Mouse (Mus musculus) limb, embryonic 14.5 days (tissue): ENCODE results near the gene Slc17a6. TPM values are rescaled to one million over a fixed set of nuclear protein-coding genes. Genes with fewer than 3 reads are reported as not detected.
A peak's percentile ranks its signal among the peaks of the same experiment; 100 is the strongest.
"Not testable (repeated sequence)": the region's sequence is repeated elsewhere in the genome, so short reads cannot be mapped to it uniquely, and the experiment has no call there.

Experiments
- ATAC-seq: fragments of 200-750 bp; cut with Nextera tagmentation; 2 replicates; pipeline ENCODE4 v1.8.0; 2017; ENCODE audit warnings: low read depth, moderate number of reproducible peaks, moderate TSS enrichment; ENCODE audit not compliant: low FRiP score
- DNase-seq: peaks from one replicate; pipeline ENCODE4 v3.0.0-alpha.2; 2015; ENCODE audit warnings: low spot score
- H3K27ac ChIP-seq: fragments of 300-500 bp; sonication (generic); replicated peaks from 2 replicates; pipeline ENCODE4 v1.5.1; 2014; ENCODE audit warnings: low read depth, mild to moderate bottlenecking, low read length, moderate library complexity, mixed read lengths
- H3K27me3 ChIP-seq: fragments of 300-500 bp; sonication (generic); 2 replicates; pipeline ENCODE4 v1.6.1; 2014; ENCODE audit warnings: low read length, mixed read lengths; ENCODE audit not compliant: control insufficient read depth, insufficient read depth
- H3K36me3 ChIP-seq: fragments of 300-500 bp; sonication (generic); 2 replicates; pipeline ENCODE4 v1.6.1; 2014; ENCODE audit warnings: mild to moderate bottlenecking, low read length, moderate library complexity, mixed read lengths; ENCODE audit not compliant: control insufficient read depth, insufficient read depth
- H3K4me1 ChIP-seq: fragments of 300-500 bp; sonication (generic); 2 replicates; pipeline ENCODE4 v1.6.1; 2014; ENCODE audit warnings: antibody characterized with exemption, low read length, mixed read lengths; ENCODE audit not compliant: control insufficient read depth, insufficient read depth
- H3K4me2 ChIP-seq: fragments of 300-500 bp; sonication (generic); replicated peaks from 2 replicates; pipeline ENCODE4 v1.6.1; 2014; ENCODE audit warnings: low read depth, mild to moderate bottlenecking, low read length, moderate library complexity; ENCODE audit not compliant: severe bottlenecking
- H3K4me3 ChIP-seq: fragments of 300-500 bp; sonication (generic); replicated peaks from 2 replicates; pipeline ENCODE4 v1.5.1; 2014; ENCODE audit warnings: low read length
- H3K9ac ChIP-seq: fragments of 300-500 bp; sonication (generic); 2 replicates; pipeline ENCODE4 v1.6.1; 2014; ENCODE audit warnings: mild to moderate bottlenecking, low read depth, low read length, moderate library complexity; ENCODE audit not compliant: severe bottlenecking
- H3K9me3 ChIP-seq: fragments of 300-500 bp; sonication (generic); 2 replicates; pipeline ENCODE4 v1.6.1; 2016; ENCODE audit warnings: low read length; ENCODE audit not compliant: control insufficient read depth
- POLR2A ChIP-seq: fragments of 200-500 bp; IDR thresholded peaks from 2 replicates; pipeline ENCODE4 v1.8.0; 2012; ENCODE audit warnings: inconsistent platforms, mild to moderate bottlenecking, moderate library complexity, borderline replicate concordance; ENCODE audit not compliant: insufficient read depth, insufficient read length; ENCODE audit errors: extremely low read depth
- WGBS: fragments of 180-500 bp; shearing (Covaris S2); extraction: QIAGEN DNeasy Blood & Tissue Kit; methylation state at CpG from one replicate; pipeline ENCODE4 v1.1.7; 2014; 5-methylcytosine and 5-hydroxymethylcytosine counted together
- polyA plus RNA-seq, 2 experiments: library from polyadenylated mRNA; depleted of rRNA in 1 of 2; stranded (reverse) in 1 of 2; unstranded in 1 of 2; fragments of >200 nt; fragmentation: Nextera tagmentation in 1 of 2; extraction: Ambion mirVana in 1 of 2; gene quantifications; 2 replicates each; pipeline versions ENCODE4 v1.2.1 to v1.2.3; 2012 to 2014

The Slc17a6 gene
- polyA plus RNA-seq, 2 experiments, result 0.55 to 0.69 TPM

GRCm38 (mm10) chr7:51693539-51694217, 71.9 kb downstream of the Slc17a6 start:
- ATAC-seq (no peak), DNase-seq (no peak)
- H3K4me1 ChIP-seq, result no peaks in the 10 kb centered on the region

GRCm38 (mm10) chr7:51694452-51694851, 72.6 kb downstream of the Slc17a6 start:
- Histone ChIP-seq H3K36me3 (no peaks in the 10 kb centered on the region), H3K27ac (no peak overlapping the region), H3K4me2 (no peak overlapping the region), H3K9ac (no peak overlapping the region), H3K4me1 (no peaks in the 10 kb centered on the region), H3K9me3 (no peaks in the 10 kb centered on the region), H3K4me3 (no peak overlapping the region), H3K27me3 (no peaks in the 10 kb centered on the region)
- WGBS, result 79% methylated on average over 4 of the region's 4 CpGs
- DNase-seq (no peak), ATAC-seq (no peak)
- no peak for TF ChIP-seq POLR2A

More at GRCm38 (mm10) chr7:51693539-51694217, 71.9 kb downstream of the Slc17a6 start:
- no peaks in the 10 kb centered on the region for H3K27me3 ChIP-seq
- no peak overlapping the region for H3K4me2 ChIP-seq
- no peaks in the 10 kb centered on the region for H3K36me3 ChIP-seq
- WGBS, result 82% methylated on average over 8 of the region's 8 CpGs
- no peak overlapping the region for H3K27ac ChIP-seq
- no peak overlapping the region for H3K9ac ChIP-seq
- no peak for TF ChIP-seq POLR2A
- H3K4me3 ChIP-seq, result no peak overlapping the region
- no peaks in the 10 kb centered on the region for H3K9me3 ChIP-seq

- H3K27ac ChIP-seq, result no peak overlapping the region
- H3K4me3 ChIP-seq, result no peak overlapping the region
- no peaks in the 10 kb centered on the region for H3K9me3 ChIP-seq
- no peaks in the 10 kb centered on the region for H3K36me3 ChIP-seq
- no peak overlapping the region for H3K4me2 ChIP-seq
- H3K4me1 ChIP-seq, result no peaks in the 10 kb centered on the region
- no peak overlapping the region for H3K9ac ChIP-seq
- ATAC-seq, result peak; percentile 62; the same call in 1 of the 2 replicates
- whole genome bisulfite sequencing, result 53% methylated on average over 3 of the region's 3 CpGs
- H3K27me3 ChIP-seq, result no peaks in the 10 kb centered on the region
- no peak for TF ChIP-seq POLR2A
- DNase-seq, result peak; percentile 44
Measured at GRCm38 (mm10) chr7:51709508-51709907, 87.7 kb downstream of the Slc17a6 start.

GRCm38 (mm10) chr7:51710346-51710745, 88.5 kb downstream of the Slc17a6 start:
- H3K4me3 ChIP-seq, H3K4me2 ChIP-seq, H3K9ac ChIP-seq, H3K9me3 ChIP-seq, H3K27me3 ChIP-seq, H3K27ac ChIP-seq, H3K36me3 ChIP-seq, H3K4me1 ChIP-seq: not testable (repeated sequence)
- DNase-seq (peak; percentile 31), ATAC-seq (peak; percentile 62)
- WGBS, result 36% methylated on average over 3 of the region's 3 CpGs

- DNase-seq (peak; percentile 3), ATAC-seq (no peak)
- Histone ChIP-seq H3K27ac (no peak overlapping the region), H3K9me3 (no peaks in the 10 kb centered on the region), H3K27me3 (no peaks in the 10 kb centered on the region), H3K4me3 (no peak overlapping the region), H3K4me1 (no peaks in the 10 kb centered on the region), H3K36me3 (no peaks in the 10 kb centered on the region), H3K9ac (no peak overlapping the region), H3K4me2 (no peak overlapping the region)
- 71% methylated on average over 2 of the region's 2 CpGs for WGBS
- TF ChIP-seq POLR2A, result no peak
Measured at GRCm38 (mm10) chr7:51715771-51716170, 94.0 kb downstream of the Slc17a6 start.

Other genes starting within 250 kb of the Slc17a6 start
- 1.4 and 1.5 TPM in 2 replicates for gene Ano5, start 111.0 kb upstream of the Slc17a6 start, polyA plus RNA-seq (2012; rRNA removed)
- 1.4 and 2.2 TPM in 2 replicates for gene Ano5, start 111.0 kb upstream of the Slc17a6 start, polyA plus RNA-seq (2014; fragmentation: Nextera tagmentation; extraction: Ambion mirVana)
- gene Gas2, start 240.0 kb downstream of the Slc17a6 start, polyA plus RNA-seq (2012; rRNA removed), result 171 and 178 TPM in 2 replicates
- 211 and 255 TPM in 2 replicates for gene Gas2, start 240.0 kb downstream of the Slc17a6 start, polyA plus RNA-seq (2014; fragmentation: Nextera tagmentation; extraction: Ambion mirVana)
- gene Fancf, start 240.3 kb downstream of the Slc17a6 start, polyA plus RNA-seq (2012; rRNA removed), result 16.6 and 21.1 TPM in 2 replicates
- 19.4 and 20.4 TPM in 2 replicates for gene Fancf, start 240.3 kb downstream of the Slc17a6 start, polyA plus RNA-seq (2014; fragmentation: Nextera tagmentation; extraction: Ambion mirVana)